Mouse (Mus musculus) lung, embryonic 15.5 days (tissue): ENCODE results near the gene Rap1gap. TPM values are rescaled to one million over a fixed set of nuclear protein-coding genes. Genes with fewer than 3 reads are reported as not detected.

Experiments
- ATAC-seq: fragments of 200-750 bp; cut with Nextera tagmentation; 2 replicates; pipeline ENCODE4 v1.8.0; 2017; ENCODE audit warnings: moderate number of reproducible peaks, borderline replicate concordance; ENCODE audit not compliant: low FRiP score, low TSS enrichment; ENCODE audit errors: extremely low read depth
- H3K27ac ChIP-seq: fragments of 300-500 bp; sonication (generic); 2 replicates; pipeline ENCODE4 v1.5.1; 2015; ENCODE audit warnings: moderate library complexity, mild to moderate bottlenecking, inconsistent platforms
- H3K27me3 ChIP-seq: fragments of 300-500 bp; sonication (generic); 2 replicates; pipeline ENCODE4 v1.6.1; 2015; ENCODE audit warnings: inconsistent platforms
- H3K36me3 ChIP-seq: fragments of 300-500 bp; sonication (generic); 2 replicates; pipeline ENCODE4 v1.6.1; 2015; ENCODE audit warnings: inconsistent platforms
- H3K4me1 ChIP-seq: fragments of 300-500 bp; sonication (generic); 2 replicates; pipeline ENCODE4 v1.6.1; 2015; ENCODE audit warnings: inconsistent platforms
- H3K4me2 ChIP-seq: fragments of 300-500 bp; sonication (generic); 2 replicates; pipeline ENCODE4 v1.6.1; 2015; ENCODE audit warnings: inconsistent platforms, mild to moderate bottlenecking, moderate library complexity
- H3K4me3 ChIP-seq: fragments of 300-500 bp; sonication (generic); 2 replicates; pipeline ENCODE4 v1.5.1; 2015; ENCODE audit warnings: mild to moderate bottlenecking, inconsistent platforms
- H3K9ac ChIP-seq: fragments of 300-500 bp; sonication (generic); 2 replicates; pipeline ENCODE4 v1.6.1; 2015; ENCODE audit warnings: inconsistent platforms
- H3K9me3 ChIP-seq: fragments of 300-500 bp; sonication (generic); 2 replicates; pipeline ENCODE4 v1.6.1; 2016; ENCODE audit warnings: inconsistent platforms
- WGBS: fragments of 180-500 bp; shearing (Covaris S2); methylation state at CpG from one replicate; pipeline ENCODE4 v1.1.7; 2015; 5-methylcytosine and 5-hydroxymethylcytosine counted together
- polyA plus RNA-seq: library from polyadenylated mRNA; unstranded; fragments of >200 nt; fragmentation: Nextera tagmentation; extraction: Ambion mirVana; gene quantifications from 2 replicates; pipeline ENCODE4 v1.2.1, GENCODE M21; 2015

Rap1gap gene
- polyA plus RNA-seq, 1 experiment from 2014 or later: 9.1 TPM

DNA sequence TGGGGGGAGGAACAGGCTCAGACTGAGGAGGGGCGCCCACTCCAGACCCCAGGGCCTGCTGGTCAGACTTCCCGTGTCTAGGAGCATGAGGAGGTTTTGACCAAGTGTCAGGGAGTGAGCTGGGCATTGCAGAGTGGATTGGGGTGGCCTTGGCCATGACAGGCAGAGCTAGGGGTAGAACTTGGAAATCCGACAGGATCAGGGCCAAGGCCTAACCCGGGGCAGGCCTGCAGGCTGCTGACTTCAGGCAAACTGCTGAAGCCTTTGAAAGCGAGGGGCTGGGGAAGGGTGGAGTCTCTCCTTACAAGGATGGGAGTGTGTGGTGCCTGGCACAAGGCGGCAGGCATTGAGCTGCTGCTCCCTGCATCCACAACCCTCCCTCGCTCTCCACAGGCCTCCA, 52.5 kb downstream of the Rap1gap start:
- Histone ChIP-seq H3K4me3 (no peak overlapping the region), H3K27me3 (peaks cover 30% of the 10 kb centered on the region), H3K4me1 (peaks cover 17% of the 10 kb centered on the region; the same call in 1 of the 2 replicates), H3K9ac (no peak overlapping the region), H3K27ac (no peak overlapping the region), H3K9me3 (no peaks in the 10 kb centered on the region), H3K4me2 (no peak overlapping the region), H3K36me3 (no peaks in the 10 kb centered on the region)
- ATAC-seq: no peak
- 62% methylated on average over 7 of the region's 7 CpGs for WGBS

- 57% methylated on average over 15 of the region's 15 CpGs for WGBS
- Histone ChIP-seq H3K27ac (no peak overlapping the region), H3K4me1 (peaks cover 17% of the 10 kb centered on the region; the same call in 1 of the 2 replicates), H3K4me3 (no peak overlapping the region), H3K36me3 (no peaks in the 10 kb centered on the region), H3K4me2 (no peak overlapping the region), H3K9me3 (no peaks in the 10 kb centered on the region), H3K27me3 (peaks cover 30% of the 10 kb centered on the region), H3K9ac (no peak overlapping the region)
- ATAC-seq: no peak
Observed at GRCm38 (mm10) chr4:137717671-137718070, 53.1 kb downstream of the Rap1gap start.

DNA sequence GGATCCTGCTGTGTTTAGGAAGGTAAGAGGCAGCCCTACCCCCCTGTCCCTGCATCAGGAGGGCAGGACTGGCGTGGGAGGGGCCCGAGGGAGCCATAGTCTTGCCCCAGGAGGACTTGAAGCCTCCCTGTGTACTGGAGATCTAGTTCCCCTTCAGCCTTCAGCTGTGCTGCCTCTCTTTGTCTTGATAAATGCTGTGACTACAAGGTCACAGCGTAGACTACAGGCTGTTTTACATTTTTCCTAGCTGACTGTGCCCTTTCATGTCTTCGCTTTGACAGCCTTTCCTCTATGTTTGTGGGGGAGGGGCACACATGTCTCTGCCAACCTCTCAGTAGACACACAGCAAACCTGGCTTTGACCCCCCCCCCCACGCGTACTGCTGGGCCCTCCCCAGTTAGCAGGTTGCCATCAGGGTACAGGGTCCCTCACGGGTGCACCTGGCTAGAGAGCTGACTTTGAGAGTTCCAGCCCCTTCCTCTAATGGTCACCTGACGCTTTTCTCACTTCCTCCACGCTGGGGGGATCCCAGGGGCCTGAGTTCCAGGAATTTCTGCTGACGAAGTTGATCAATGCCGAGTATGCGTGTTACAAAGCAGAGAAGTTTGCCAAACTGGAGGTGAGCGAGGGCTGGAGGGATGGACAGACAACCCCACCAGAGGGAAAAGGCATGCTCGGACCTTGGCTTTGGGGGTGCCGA, 55.0 kb downstream of the Rap1gap start:
- Histone ChIP-seq H3K9me3 (no peaks in the 10 kb centered on the region), H3K4me1 (peaks cover 18% of the 10 kb centered on the region), H3K4me3 (no peak overlapping the region), H3K36me3 (no peaks in the 10 kb centered on the region), H3K4me2 (no peak overlapping the region), H3K27me3 (peaks cover 48% of the 10 kb centered on the region), H3K9ac (no peak overlapping the region), H3K27ac (no peak overlapping the region)
- no peak for ATAC-seq
- WGBS: 28% methylated on average over 15 of the region's 15 CpGs

- no peak overlapping the region for H3K4me3 ChIP-seq
- H3K27me3 ChIP-seq: peaks cover 55% of the 10 kb centered on the region
- no peak for ATAC-seq
- peaks cover 18% of the 10 kb centered on the region for H3K4me1 ChIP-seq
- H3K9ac ChIP-seq: no peak overlapping the region
- WGBS: 83% methylated on average over 15 of the region's 15 CpGs
- H3K4me2 ChIP-seq: no peak overlapping the region
- no peaks in the 10 kb centered on the region for H3K36me3 ChIP-seq
- H3K9me3 ChIP-seq: no peaks in the 10 kb centered on the region
- no peak overlapping the region for H3K27ac ChIP-seq
Observed at GRCm38 (mm10) chr4:137721563-137721962, 57.0 kb downstream of the Rap1gap start.

DNA sequence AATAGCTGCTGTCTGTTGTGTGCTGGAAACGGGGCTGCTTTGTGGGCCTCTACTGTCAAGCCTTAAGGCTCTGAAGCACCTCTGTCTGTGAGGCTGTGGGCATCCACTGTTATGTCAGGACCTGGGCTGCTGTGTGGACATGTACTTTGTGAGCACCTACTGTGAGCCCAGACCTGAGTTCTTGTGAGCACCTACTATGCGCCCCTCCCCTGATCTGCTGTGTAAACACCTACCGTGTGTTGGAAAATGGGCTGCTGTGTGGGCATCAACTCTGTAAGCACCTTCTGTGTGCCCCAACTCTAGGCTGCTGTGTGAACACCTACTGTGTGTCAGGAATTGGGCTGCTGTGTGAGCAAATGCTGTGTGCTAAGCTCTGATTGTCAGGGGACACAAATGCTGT, 57.7 kb downstream of the Rap1gap start:
- no peaks in the 10 kb centered on the region for H3K9me3 ChIP-seq
- ATAC-seq: no peak
- H3K36me3 ChIP-seq: no peaks in the 10 kb centered on the region
- H3K27ac ChIP-seq: no peak overlapping the region
- peaks cover 18% of the 10 kb centered on the region for H3K4me1 ChIP-seq
- no peak overlapping the region for H3K9ac ChIP-seq
- 86% methylated on average over 3 of the region's 3 CpGs for WGBS
- no peak overlapping the region for H3K4me3 ChIP-seq
- no peak overlapping the region for H3K4me2 ChIP-seq
- peaks cover 62% of the 10 kb centered on the region for H3K27me3 ChIP-seq

DNA sequence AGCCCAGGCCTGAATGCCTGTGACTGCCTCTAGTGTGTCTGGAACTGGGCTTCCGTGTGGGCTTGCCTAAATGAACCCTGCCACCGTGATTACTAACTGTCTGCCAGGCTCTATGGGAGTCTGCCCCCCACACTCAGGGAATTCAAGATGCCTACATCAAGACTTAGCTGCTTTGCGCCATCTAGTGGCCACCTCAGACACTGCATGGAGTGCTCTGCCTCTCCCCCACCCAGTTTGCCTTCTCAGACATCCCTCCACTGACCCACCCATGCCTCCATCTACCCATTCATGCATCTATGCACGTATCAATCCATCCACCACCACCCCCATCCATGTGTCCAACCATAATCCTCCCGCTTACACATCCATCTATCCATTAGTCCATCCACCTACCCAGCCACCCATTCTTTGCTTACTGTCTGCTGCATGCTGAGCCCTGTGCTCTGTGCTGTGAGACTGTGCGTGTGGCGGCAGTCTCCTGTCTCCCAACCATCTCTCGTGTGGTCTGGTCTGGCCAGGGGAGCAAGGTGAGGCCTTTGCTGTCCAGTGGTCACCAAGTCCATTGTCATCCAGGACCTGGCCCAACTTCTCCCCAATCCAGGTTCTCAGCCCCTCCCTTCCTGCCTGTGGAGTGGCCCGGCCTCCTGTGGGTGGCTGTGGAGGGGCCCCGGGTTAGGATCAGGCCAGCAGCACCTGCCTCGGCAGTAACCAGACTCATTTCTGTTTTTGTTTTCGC, 58.3 kb downstream of the Rap1gap start:
- Histone ChIP-seq H3K4me2 (no peak overlapping the region), H3K9me3 (no peaks in the 10 kb centered on the region), H3K4me1 (peaks cover 24% of the 10 kb centered on the region), H3K36me3 (no peaks in the 10 kb centered on the region), H3K27me3 (peaks cover 64% of the 10 kb centered on the region), H3K9ac (no peak overlapping the region), H3K4me3 (no peak overlapping the region), H3K27ac (no peak overlapping the region)
- WGBS: 23% methylated on average over 12 of the region's 12 CpGs
- ATAC-seq: no peak

GRCm38 (mm10) chr4:137723527-137723926, 59.0 kb downstream of the Rap1gap start:
- Histone ChIP-seq H3K4me3 (no peak overlapping the region), H3K36me3 (no peaks in the 10 kb centered on the region), H3K9me3 (no peaks in the 10 kb centered on the region), H3K27me3 (peaks cover 67% of the 10 kb centered on the region), H3K9ac (no peak overlapping the region), H3K4me1 (peaks cover 29% of the 10 kb centered on the region), H3K4me2 (peak overlapping the region; percentile 28), H3K27ac (no peak overlapping the region)
- ATAC-seq: no peak
- WGBS: 27% methylated on average over 25 of the region's 25 CpGs

GRCm38 (mm10) chr4:137724212-137724611, 59.7 kb downstream of the Rap1gap start:
- Histone ChIP-seq H3K9ac (no peak overlapping the region), H3K36me3 (no peaks in the 10 kb centered on the region), H3K27ac (no peak overlapping the region), H3K4me2 (no peak overlapping the region; the same call in 1 of the 2 replicates), H3K27me3 (peaks cover 68% of the 10 kb centered on the region), H3K4me3 (no peak overlapping the region), H3K4me1 (peaks cover 31% of the 10 kb centered on the region), H3K9me3 (no peaks in the 10 kb centered on the region)
- 31% methylated on average over 11 of the region's 11 CpGs for WGBS
- no peak for ATAC-seq

GRCm38 (mm10) chr4:137724766-137725165, 60.2 kb downstream of the Rap1gap start:
- H3K27me3 ChIP-seq: peaks cover 70% of the 10 kb centered on the region
- peaks cover 33% of the 10 kb centered on the region for H3K4me1 ChIP-seq
- no peak overlapping the region for H3K9ac ChIP-seq
- H3K4me3 ChIP-seq: no peak overlapping the region
- H3K9me3 ChIP-seq: no peaks in the 10 kb centered on the region
- H3K36me3 ChIP-seq: no peaks in the 10 kb centered on the region
- H3K4me2 ChIP-seq: no peak overlapping the region
- H3K27ac ChIP-seq: no peak overlapping the region
- ATAC-seq: no peak
- whole genome bisulfite sequencing: 38% methylated on average over 8 of the region's 8 CpGs

DNA sequence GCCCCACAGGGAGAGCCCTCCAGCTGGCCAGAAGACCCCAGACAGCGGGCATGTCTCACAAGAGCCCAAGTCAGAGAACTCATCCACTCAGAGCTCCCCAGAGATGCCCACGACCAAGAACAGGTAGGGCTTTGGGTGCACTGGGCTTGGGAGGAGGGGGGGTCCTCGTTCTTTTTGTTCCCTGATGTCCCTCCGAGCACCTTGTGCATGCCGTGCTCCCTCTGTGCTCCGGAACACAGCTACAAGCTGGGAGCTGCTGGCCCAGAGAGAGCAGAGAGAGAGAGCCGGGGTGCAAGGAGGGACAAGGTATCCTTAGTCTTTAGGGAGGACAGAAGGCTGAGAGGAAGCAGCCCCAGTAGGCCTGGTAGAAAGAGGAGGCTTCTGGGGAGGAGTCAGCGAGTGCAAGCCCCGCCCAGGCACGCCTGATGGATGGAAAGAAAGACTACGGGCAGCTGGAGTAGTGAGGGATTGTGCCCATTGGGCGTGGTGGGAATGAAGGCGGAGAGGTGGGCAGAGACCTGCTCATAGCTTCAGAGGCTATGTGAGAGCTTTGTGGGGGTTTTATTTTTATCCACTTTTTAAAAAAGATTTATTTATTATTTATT, 61.1 kb downstream of the Rap1gap start:
- Histone ChIP-seq H3K27me3 (peaks cover 65% of the 10 kb centered on the region), H3K4me2 (no peak overlapping the region), H3K27ac (no peak overlapping the region), H3K36me3 (no peaks in the 10 kb centered on the region), H3K4me1 (peaks cover 33% of the 10 kb centered on the region), H3K9me3 (no peaks in the 10 kb centered on the region), H3K4me3 (no peak overlapping the region), H3K9ac (no peak overlapping the region)
- 71% methylated on average over 13 of the region's 13 CpGs for WGBS
- no peak for ATAC-seq

DNA sequence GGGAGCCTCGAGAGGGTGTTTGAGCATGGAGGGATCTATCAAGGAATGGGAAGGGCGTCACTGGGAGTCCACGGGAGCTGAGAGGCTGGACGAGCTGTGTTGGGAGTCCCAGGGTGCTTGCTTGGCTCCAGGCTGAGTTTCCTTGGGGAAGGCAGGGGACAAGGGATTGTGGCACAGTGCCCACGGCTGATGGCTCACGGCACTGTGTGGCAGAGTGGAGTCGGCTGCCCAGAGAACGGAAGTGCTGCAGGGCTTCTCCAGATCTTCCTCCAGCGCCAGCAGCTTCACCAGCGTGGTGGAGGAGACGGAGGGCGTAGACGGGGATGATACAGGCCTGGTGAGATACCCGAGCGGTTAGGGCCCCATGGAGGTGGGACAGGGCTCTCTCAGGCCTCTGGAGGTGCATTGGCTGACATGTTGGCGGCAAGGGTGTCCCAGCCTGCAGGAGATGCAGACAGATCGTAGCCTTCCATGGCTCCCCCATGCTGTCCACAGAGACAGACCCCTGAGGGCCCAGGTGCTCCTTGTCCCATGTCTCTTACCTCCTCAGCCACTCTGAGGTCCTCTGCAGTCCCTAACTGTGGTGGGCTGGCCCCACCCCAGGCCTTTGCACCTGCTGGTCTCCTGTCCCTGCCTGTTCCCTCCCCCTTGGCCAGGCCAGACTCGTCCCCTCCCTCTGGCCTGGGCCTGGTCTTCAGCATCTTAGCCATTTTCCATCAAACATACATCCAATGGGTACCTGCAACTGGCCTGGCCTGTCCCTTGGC, 62.4 kb downstream of the Rap1gap start:
- peaks cover 68% of the 10 kb centered on the region for H3K27me3 ChIP-seq
- H3K4me2 ChIP-seq: no peak overlapping the region
- H3K9ac ChIP-seq: no peak overlapping the region
- no peak for ATAC-seq
- no peak overlapping the region for H3K4me3 ChIP-seq
- no peak overlapping the region for H3K27ac ChIP-seq
- no peaks in the 10 kb centered on the region for H3K36me3 ChIP-seq
- no peaks in the 10 kb centered on the region for H3K9me3 ChIP-seq
- H3K4me1 ChIP-seq: peaks cover 33% of the 10 kb centered on the region
- 69% methylated on average over 18 of the region's 18 CpGs for WGBS
